Mouse (Mus musculus) lung, embryonic 14.5 days (tissue): Measurements from ENCODE around the gene Jun. TPM values are rescaled to one million over a fixed set of nuclear protein-coding genes. Genes with fewer than 3 reads are reported as not detected.

Source experiments
- ATAC-seq: fragments of 200-750 bp; cut with Nextera tagmentation; 2 replicates; pipeline ENCODE4 v1.8.0; 2017; ENCODE audit warnings: mild to moderate bottlenecking, moderate TSS enrichment, moderate library complexity; ENCODE audit not compliant: insufficient read depth
- DNase-seq: peaks from one replicate; pipeline ENCODE4 v3.0.0-alpha.2; 2015
- H3K27ac ChIP-seq: fragments of 300-500 bp; sonication (generic); 2 replicates; pipeline ENCODE4 v1.5.1; 2014; ENCODE audit warnings: low read depth, mild to moderate bottlenecking, moderate library complexity
- H3K27me3 ChIP-seq: fragments of 300-500 bp; sonication (generic); 2 replicates; pipeline ENCODE4 v1.6.1; 2014; ENCODE audit warnings: low read length, control low read depth; ENCODE audit not compliant: insufficient read depth
- H3K36me3 ChIP-seq: fragments of 300-500 bp; sonication (generic); 2 replicates; pipeline ENCODE4 v1.6.1; 2014; ENCODE audit warnings: control low read depth; ENCODE audit not compliant: insufficient read depth
- H3K4me1 ChIP-seq: fragments of 300-500 bp; sonication (generic); 2 replicates; pipeline ENCODE4 v1.6.1; 2014; ENCODE audit warnings: antibody characterized with exemption, control low read depth; ENCODE audit not compliant: insufficient read depth
- H3K4me2 ChIP-seq: fragments of 300-500 bp; sonication (generic); 2 replicates; pipeline ENCODE4 v1.6.1; 2014; ENCODE audit warnings: mild to moderate bottlenecking
- H3K4me3 ChIP-seq: fragments of 300-500 bp; sonication (generic); 2 replicates; pipeline ENCODE4 v1.5.1; 2014; ENCODE audit warnings: low read depth, low read length
- H3K9ac ChIP-seq: fragments of 300-500 bp; sonication (generic); 2 replicates; pipeline ENCODE4 v1.6.1; 2014
- H3K9me3 ChIP-seq: fragments of 300-500 bp; sonication (generic); 2 replicates; pipeline ENCODE4 v1.6.1; 2016; ENCODE audit warnings: low read depth, low read length, control low read depth
- CTCF ChIP-seq: IDR thresholded peaks from 2 replicates; pipeline ENCODE4 v1.5.1; 2016; ENCODE audit warnings: antibody characterized with exemption, low read depth
- WGBS: fragments of 180-500 bp; shearing (Covaris S2); extraction: QIAGEN DNeasy Blood & Tissue Kit; methylation state at CpG from one replicate; pipeline ENCODE4 v1.1.7; 2014; 5-methylcytosine and 5-hydroxymethylcytosine counted together
- polyA plus RNA-seq: library from polyadenylated mRNA; unstranded; fragments of >200 nt; fragmentation: Nextera tagmentation; extraction: Ambion mirVana; gene quantifications from 2 replicates; pipeline ENCODE4 v1.2.1, GENCODE M21; 2014

Gene Jun
- polyA plus RNA-seq, 1 experiment from 2014 or later: 71.5 TPM

DNA sequence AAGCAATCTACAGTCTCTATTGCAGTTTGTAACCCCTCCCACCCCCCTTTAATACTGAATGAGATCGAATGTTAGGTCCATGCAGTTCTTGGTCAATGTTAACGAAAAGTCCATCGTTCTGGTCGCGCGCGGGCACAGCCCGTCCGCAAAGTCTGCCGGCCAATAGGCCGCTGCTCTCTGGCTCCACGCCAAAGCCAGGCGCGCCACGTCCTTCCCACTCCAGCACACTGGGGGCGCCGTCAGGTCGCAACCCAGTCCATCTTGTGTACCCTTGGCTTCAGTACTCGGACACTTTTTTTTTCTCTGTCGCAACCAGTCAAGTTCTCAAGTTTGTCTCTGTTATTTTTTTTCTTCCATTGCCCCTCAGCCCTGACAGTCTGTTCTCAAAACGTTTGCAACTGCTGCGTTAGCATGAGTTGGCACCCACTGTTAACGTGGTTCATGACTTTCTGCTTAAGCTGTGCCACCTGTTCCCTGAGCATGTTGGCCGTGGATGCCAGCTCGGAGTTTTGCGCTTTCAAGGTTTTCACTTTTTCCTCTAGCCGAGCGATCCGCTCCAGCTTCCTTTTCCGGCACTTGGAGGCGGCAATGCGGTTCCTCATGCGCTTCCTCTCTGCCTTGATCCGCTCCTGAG lies 2.0 kb downstream of the Jun start:
- peaks cover 19% of the 10 kb centered on the region for H3K36me3 ChIP-seq
- no peaks in the 10 kb centered on the region for H3K27me3 ChIP-seq
- no peaks in the 10 kb centered on the region for H3K9me3 ChIP-seq
- peak overlapping the region; percentile 86 for H3K4me3 ChIP-seq
- DNase-seq (peak; percentile 90), ATAC-seq (no peak)
- peak overlapping the region; percentile 96 for H3K9ac ChIP-seq
- WGBS: under 1% methylated on average over 34 of the region's 34 CpGs
- H3K27ac ChIP-seq: peak overlapping the region; percentile 99
- peak; percentile 59 for TF ChIP-seq CTCF
- H3K4me1 ChIP-seq: 0 out of 2 replicates have a peak, but pooled peaks cover 3% of the 10 kb centered on the region
- peak overlapping the region; percentile 85 for H3K4me2 ChIP-seq

DNA sequence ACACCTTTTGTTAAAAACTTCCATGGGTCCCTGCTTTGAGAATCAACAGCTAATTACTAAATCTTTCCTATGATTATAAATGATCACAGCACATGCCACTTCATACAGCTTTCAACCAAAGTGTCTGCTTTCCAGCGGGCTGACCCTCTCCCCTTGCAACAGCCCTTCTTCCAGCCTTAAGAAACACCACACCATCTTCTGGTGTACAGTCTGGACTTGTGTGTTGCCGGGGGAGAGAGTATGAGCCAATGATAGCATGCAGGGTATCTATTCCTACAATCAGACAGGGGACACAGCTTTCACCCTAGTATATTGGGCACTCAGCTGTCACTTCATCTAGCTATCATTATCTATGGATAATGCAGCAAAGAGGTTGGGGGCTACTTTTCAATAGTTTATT lies 2.9 kb downstream of the Jun start:
- no peak for TF ChIP-seq CTCF
- peak overlapping the region; percentile 86 for H3K4me3 ChIP-seq
- H3K27ac ChIP-seq: no peak overlapping the region
- 0 out of 2 replicates have a peak, but pooled peaks cover 2% of the 10 kb centered on the region for H3K4me1 ChIP-seq
- H3K9ac ChIP-seq: peak overlapping the region; percentile 96
- ATAC-seq (no peak), DNase-seq (no peak)
- H3K9me3 ChIP-seq: no peaks in the 10 kb centered on the region
- 25% methylated on average over 2 of the region's 2 CpGs for WGBS
- H3K4me2 ChIP-seq: peak overlapping the region; percentile 85
- H3K36me3 ChIP-seq: peaks cover 19% of the 10 kb centered on the region
- no peaks in the 10 kb centered on the region for H3K27me3 ChIP-seq

DNA sequence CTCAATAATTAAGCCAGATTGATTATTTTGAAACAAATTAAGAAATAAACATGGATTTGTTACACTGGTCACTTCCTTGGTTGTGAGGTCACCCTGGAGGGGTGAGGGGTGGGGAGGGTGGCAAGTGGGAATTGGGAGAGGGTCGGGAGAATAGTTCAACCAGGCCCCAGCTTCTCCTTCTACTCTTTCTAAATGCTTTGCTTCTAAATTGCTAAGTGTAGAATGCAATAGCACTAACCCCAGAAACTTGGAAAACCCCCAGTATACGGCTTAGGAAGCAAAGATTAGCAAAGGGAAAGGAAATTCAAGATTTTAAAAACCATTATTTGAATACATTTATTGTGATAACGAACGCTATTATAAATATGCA lies 3.3 kb downstream of the Jun start:
- H3K9ac ChIP-seq: peak overlapping the region; percentile 96
- no peak for DNase-seq
- WGBS: 59% methylated on average over 4 of the region's 4 CpGs
- TF ChIP-seq CTCF: no peak
- ATAC-seq: no peak
- peak overlapping the region; percentile 86 for H3K4me3 ChIP-seq
- no peaks in the 10 kb centered on the region for H3K9me3 ChIP-seq
- H3K27ac ChIP-seq: no peak overlapping the region
- H3K36me3 ChIP-seq: peaks cover 19% of the 10 kb centered on the region
- 0 out of 2 replicates have a peak, but pooled peaks cover 2% of the 10 kb centered on the region for H3K4me1 ChIP-seq
- no peaks in the 10 kb centered on the region for H3K27me3 ChIP-seq
- H3K4me2 ChIP-seq: peak overlapping the region; percentile 85

DNA sequence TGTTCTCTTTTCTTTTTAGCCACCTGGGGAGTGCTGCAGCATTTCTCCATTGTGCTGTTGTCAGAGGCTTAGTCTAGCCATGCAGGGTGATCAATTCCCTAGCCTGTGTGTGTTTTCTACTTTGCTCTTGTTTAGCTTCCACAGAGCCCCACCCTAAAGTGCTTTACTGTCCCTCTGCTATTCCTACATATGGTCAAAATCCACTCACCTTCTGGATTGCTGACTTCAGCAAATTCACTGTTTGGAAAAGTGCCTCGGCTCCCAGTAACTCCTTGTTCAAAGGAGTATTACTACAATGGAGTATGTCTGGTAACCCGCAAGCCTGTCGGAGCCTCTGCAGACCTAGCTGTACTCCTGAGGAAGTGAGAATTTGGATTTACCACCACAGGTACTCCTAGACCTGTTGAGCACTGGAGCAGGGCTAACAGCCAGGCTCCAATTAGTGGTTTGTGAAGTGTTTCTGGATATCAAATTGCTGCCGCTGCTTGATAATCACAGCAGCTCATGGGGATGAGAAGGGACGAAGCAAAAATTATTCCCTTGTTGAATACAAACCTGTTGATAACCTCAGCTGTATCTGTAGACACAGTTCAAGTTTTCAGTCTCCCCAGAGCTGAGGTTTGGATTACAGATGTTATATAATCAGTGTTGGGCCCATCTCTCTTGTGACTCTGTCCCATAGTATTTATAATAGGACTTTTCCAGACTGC lies 3.8 kb downstream of the Jun start:
- H3K4me3 ChIP-seq: peak overlapping the region; percentile 86
- no peaks in the 10 kb centered on the region for H3K9me3 ChIP-seq
- H3K27me3 ChIP-seq: no peaks in the 10 kb centered on the region
- H3K4me2 ChIP-seq: peak overlapping the region; percentile 85
- H3K36me3 ChIP-seq: peaks cover 19% of the 10 kb centered on the region
- peak overlapping the region; percentile 36; the same call in 1 of the 2 replicates for H3K27ac ChIP-seq
- peak overlapping the region; percentile 14 for H3K9ac ChIP-seq
- H3K4me1 ChIP-seq: 0 out of 2 replicates have a peak, but pooled peaks cover 2% of the 10 kb centered on the region
- no peak for TF ChIP-seq CTCF
- no peak for ATAC-seq
- WGBS: 41% methylated on average over 5 of the region's 5 CpGs
- peak; percentile 46 for DNase-seq

DNA sequence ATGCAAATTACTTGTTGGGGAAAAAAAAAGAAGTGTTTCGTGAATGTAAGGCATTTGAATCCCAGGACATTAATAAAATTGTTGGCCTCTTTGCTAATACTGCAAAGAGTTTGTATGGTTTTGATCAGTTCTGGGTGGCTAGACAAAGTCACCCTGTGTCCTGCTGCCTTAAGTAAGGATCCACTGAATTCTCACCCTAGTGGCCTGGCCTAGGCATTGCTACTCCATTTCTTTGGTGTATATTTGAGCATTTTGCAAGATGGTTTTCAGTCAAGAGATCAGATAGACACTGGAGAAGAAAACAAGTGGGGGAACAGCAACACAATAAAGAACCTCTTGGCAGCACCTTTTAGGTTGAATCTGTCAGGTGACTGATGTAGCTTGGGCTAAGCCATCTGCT lies 6.9 kb downstream of the Jun start:
- Histone ChIP-seq H3K9ac (no peak overlapping the region), H3K9me3 (no peaks in the 10 kb centered on the region), H3K4me1 (0 out of 2 replicates have a peak, but pooled peaks cover 2% of the 10 kb centered on the region), H3K27ac (no peak overlapping the region), H3K4me3 (no peak overlapping the region), H3K27me3 (no peaks in the 10 kb centered on the region), H3K4me2 (no peak overlapping the region), H3K36me3 (peaks cover 10% of the 10 kb centered on the region)
- DNase-seq (peak; percentile 29), ATAC-seq (no peak)
- 64% methylated on average over 1 of the region's 1 CpGs for WGBS
- TF ChIP-seq CTCF: peak; percentile 56

DNA sequence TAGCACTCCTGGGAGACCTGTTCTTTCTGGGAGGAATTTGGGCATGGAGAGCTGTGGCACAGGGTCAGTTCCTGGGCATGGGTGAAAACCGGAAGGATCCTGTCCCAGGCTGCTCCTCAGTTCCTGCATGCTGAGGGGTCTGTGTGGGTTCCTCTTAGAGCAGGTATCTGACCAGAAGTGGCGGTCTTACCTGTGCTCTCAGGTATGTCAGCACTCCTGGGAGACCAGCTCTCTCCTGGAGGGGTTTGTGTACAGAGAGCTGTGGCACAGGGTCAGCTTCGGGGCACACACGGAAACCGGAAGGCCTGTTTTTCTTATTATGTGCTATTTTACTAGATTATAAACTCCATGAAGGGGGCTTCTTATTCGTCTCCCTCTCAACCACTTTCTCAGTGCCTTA lies 7.3 kb downstream of the Jun start:
- TF ChIP-seq CTCF: no peak
- H3K27ac ChIP-seq: no peak overlapping the region
- no peak overlapping the region for H3K4me3 ChIP-seq
- no peak overlapping the region for H3K4me2 ChIP-seq
- 60% methylated on average over 6 of the region's 6 CpGs for WGBS
- 0 out of 2 replicates have a peak, but pooled peaks cover 2% of the 10 kb centered on the region for H3K4me1 ChIP-seq
- H3K27me3 ChIP-seq: no peaks in the 10 kb centered on the region
- H3K9me3 ChIP-seq: no peaks in the 10 kb centered on the region
- H3K9ac ChIP-seq: no peak overlapping the region
- DNase-seq (peak; percentile 42), ATAC-seq (peak; percentile 35; the same call in 1 of the 2 replicates)
- peaks cover 6% of the 10 kb centered on the region; the same call in 1 of the 2 replicates for H3K36me3 ChIP-seq

DNA sequence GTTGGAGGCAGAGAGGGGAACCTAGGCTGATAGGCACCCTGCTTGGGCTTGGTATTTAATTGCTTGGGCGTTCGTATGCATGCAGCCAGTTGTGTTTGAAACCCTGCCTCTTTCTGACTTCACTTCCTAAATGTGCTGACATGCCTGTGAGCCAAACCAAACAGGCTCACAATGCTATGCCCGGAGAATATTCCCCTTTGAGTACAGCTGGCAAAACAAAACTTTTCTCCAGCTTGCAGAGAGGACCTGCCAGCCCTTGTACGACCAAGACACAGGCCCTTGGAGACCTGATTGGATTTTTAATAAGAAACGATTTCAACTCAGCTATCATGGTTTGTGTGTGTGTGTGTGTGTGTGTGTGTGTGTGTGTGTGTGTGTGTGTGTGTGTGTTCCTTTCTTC lies 14.0 kb downstream of the Jun start:
- ATAC-seq: no peak
- 51% methylated on average over 5 of the region's 5 CpGs for WGBS
- Histone ChIP-seq H3K9ac (no peak overlapping the region), H3K4me1 (no peaks in the 10 kb centered on the region), H3K9me3 (no peaks in the 10 kb centered on the region), H3K36me3 (no peaks in the 10 kb centered on the region), H3K4me2 (no peak overlapping the region), H3K27me3 (no peaks in the 10 kb centered on the region), H3K4me3 (no peak overlapping the region), H3K27ac (no peak overlapping the region)
- DNase-seq: no peak
- no peak for TF ChIP-seq CTCF
